Mouse (Mus musculus): ENCODE measurements around the gene Pde10a. TPM values are rescaled to one million over a fixed set of nuclear protein-coding genes. Genes with fewer than 3 reads are reported as not detected.

Pde10a gene
- total RNA-seq, 2 experiments from 2014 or later = 0.77 TPM; not detected in 1

DNA sequence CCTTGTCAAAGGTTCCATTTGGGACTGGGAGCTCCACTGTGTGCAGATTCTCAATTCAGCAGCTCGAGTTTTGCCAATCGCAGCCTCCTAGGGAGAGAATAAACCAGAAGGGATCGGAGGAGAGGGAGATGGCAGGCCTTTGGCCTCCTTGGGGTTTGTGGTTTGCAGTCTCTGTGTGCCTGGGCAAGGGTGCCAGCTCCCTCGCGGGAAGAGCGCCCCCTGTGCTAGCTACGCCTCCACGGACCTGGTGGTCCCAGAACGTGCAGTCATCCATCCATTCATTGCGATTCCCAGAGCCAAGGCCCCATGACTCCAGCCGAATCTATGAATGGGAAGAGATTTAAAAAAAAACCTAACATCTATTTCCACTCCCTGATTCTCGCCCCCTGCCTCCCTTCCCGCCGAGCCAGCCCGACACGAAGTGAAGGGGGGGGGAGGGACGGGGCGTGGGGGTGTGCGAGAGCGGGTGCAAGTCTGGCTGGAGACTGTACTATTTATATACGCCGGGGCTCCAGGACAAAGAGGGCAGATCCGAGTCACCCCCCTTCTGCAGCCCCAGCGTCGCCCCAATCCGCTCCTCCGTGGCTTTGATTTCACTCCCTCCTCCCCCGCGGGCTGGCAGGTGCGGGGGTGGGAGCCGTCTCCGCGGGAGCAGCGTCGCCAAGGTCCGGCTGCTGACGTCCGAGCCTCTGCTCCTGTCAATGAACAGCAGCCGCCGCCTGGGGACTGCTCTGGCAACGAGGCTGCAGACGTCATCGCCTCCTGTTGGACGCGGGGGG lies 596 bp upstream of the Pde10a start:
- no peak for ATAC-seq (replicated peaks; ENCODE audit: low FRiP score, poor library complexity, severe bottlenecking)

GRCm38 (mm10) chr17:8525971-8526740 lies 984 bp downstream of the Pde10a start:
- no peak for ATAC-seq (replicated peaks; ENCODE audit: low FRiP score, poor library complexity, severe bottlenecking)

DNA sequence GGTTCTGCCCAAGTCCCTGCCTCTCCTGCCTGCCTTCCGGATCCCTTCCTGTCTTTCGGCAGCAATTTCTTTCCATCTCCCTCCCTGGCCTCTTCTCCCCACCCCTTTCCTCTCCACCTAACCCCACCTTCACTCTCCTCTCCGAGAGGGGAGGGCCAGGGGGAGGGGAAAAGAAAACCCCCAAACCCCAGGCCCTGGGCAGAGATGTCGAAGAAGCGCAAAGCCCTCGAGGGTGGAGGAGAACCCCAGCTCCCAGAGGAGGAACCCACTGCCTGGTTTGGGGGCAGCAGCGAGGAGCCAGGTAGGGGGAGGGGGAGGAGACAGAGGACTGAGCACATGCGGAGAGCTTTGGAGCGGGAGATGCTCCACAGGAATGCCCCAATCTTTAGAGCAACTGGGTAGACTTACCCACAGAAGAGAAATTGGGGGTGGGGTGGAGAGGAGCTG lies 1.7 kb downstream of the Pde10a start:
- ATAC-seq (replicated peaks; ENCODE audit: low FRiP score, poor library complexity, severe bottlenecking) = no peak

DNA sequence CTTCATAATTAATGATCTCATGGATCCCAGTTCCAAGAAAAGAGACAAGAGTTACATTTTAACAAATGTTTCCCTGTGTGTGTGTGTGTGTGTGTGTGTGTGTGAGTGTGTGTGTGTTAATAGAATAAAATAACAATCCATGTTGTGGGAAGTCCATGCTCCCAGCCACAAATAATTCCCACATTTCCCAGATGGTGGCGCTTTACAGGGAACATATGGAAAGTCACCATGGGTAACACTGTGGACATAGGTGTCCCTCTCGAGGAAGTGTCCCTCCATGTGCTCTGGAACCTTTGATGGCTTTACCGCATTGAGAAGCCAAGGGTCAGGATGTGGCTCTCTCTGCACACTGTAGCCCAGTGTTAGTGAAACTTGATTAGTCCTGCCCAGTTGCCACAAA lies 3.5 kb downstream of the Pde10a start:
- ATAC-seq (replicated peaks; ENCODE audit: low FRiP score, poor library complexity, severe bottlenecking) = no peak

DNA sequence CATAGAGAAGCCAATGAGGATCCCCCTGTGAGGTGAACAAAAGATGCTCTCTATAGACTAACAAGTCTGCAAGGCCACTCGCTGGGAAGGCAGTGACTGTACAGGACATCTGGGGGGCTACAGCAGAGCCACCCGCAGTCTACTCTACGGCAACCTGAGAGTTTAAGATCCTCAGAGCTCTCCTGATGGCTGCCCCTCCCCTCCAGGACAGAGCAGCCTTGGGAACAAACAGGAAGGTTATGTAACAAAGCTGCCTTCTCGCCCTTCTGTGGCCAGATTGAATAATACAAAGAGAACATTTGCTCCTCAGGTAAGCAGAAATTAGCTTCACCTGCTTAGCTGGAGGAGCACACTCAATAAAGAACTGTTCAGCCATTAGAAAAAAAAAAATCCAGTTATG lies 7.4 kb downstream of the Pde10a start:
- ATAC-seq (replicated peaks; ENCODE audit: low FRiP score, poor library complexity, severe bottlenecking) = no peak

GRCm38 (mm10) chr17:8533828-8534227 lies 8.7 kb downstream of the Pde10a start:
- ATAC-seq (replicated peaks; ENCODE audit: low FRiP score, poor library complexity, severe bottlenecking) = no peak

DNA sequence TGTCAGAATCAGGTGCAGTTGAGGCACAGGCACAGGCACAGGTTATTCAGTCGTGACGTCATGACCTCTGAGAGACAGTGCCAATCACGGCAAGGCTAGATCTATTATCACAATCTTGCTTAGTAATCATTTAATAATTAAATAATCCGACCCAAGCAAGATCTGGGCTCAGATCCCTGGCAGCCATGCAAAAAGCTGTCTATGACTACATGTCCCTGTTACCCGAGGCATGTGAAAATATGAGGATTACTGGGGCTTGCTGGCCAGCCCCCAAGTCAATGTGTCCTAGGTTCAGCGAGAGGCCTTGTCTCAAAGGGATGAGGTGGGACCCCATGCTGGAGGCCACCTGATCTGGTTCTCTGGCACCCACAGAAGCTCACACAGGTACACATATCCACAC lies 11.3 kb downstream of the Pde10a start:
- no peak for ATAC-seq (replicated peaks; ENCODE audit: low FRiP score, poor library complexity, severe bottlenecking)

DNA sequence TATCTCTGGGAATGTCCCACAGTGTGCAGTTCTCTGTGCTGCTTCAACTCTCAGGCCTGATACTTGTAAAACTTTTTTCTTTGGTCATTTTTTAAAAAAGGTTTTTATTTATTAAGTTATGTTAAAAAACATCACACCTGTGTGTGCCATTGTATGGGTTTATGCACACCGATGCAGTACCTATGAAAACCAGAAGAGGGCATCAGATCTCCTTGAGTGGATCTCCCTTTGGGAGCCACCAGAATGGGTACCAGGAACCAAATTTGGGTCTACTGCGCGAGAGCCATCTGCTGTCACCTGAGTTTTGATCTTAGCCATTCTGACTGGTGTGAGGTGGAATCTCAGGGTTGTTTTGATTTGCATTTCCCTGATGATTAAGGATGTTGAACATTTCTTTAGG lies 12.9 kb downstream of the Pde10a start:
- ATAC-seq (replicated peaks; ENCODE audit: low FRiP score, poor library complexity, severe bottlenecking) = no peak

DNA sequence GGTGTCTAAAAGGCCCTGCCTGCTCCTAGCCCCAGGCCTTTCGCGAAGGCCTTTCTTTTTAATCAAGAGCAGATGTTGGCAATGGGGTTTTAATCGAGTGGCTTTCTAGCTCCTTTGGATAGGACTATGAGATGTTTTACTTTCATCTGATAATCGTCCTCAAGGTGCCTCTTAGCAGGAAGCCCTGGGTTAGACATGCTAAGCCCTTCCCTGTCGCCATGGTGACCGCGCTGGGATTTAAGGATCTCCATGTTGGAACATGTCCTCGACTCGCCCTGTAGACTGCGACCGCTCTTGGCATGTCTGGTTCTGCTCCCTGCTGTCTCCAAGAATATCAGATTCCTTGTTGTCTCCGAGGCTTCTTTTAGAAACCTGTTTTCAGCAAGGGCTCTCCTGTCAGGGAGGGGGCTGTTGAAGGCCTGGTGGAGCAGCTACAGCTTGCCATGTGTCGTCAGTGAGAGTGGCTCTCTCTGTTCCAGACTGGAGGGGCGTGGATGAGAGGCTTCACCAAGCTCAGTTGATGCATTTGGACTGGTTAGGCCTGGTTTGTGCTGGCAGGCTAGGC lies 16.9 kb downstream of the Pde10a start:
- ATAC-seq (replicated peaks; ENCODE audit: low FRiP score, poor library complexity, severe bottlenecking) = no peak

DNA sequence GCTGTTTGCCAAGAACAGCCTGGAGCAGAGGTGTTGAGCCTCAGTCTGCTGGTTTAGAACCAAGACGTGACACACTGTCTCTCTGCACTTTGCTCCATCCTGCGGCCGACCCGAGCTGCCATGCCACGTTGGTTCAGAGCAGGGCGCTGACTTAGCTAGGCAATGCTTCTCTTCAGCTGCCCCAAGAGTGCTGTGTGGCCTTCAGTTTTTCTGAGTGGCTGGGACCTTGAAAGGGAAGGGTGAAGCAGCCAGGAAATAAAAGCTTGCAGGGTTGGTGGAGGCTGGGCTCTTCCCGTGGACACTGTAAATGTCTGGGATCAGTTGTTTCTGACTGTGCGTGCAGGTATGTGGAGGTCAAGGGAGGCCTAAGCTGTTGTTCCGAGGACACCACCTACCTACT lies 21.2 kb downstream of the Pde10a start:
- no peak for ATAC-seq (replicated peaks; ENCODE audit: low FRiP score, poor library complexity, severe bottlenecking)

- ATAC-seq (replicated peaks; ENCODE audit: low FRiP score, poor library complexity, severe bottlenecking) = no peak
Observed at GRCm38 (mm10) chr17:8548733-8549132, 23.6 kb downstream of the Pde10a start.

- ATAC-seq (replicated peaks; ENCODE audit: low FRiP score, poor library complexity, severe bottlenecking) = no peak
Observed at GRCm38 (mm10) chr17:8551641-8552040, 26.5 kb downstream of the Pde10a start.

GRCm38 (mm10) chr17:8552346-8553035 lies 27.3 kb downstream of the Pde10a start:
- no peak for ATAC-seq (replicated peaks; ENCODE audit: low FRiP score, poor library complexity, severe bottlenecking)

- no peak for ATAC-seq (replicated peaks; ENCODE audit: low FRiP score, poor library complexity, severe bottlenecking)
Observed at GRCm38 (mm10) chr17:8553601-8554000, 28.4 kb downstream of the Pde10a start.

DNA sequence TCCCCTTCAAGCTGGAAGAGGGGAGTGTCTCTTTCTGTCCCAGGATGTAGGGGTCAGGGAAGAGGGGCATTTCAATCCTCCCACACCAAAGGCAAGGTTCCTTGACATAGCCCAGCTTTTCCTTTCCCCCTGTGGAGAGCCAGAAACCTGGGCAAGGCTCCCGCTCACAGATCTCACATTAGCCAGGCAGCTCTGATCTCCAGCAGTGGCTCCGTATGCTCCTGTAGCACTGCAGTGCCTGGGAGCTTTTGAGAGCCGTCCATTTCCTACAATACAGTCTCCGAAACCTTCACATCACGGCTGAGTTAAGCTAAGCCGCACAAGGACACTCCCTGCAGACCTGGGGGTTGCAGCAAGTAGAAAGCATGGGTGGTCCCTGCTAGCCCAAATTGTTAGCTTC lies 29.0 kb downstream of the Pde10a start:
- ATAC-seq (replicated peaks; ENCODE audit: low FRiP score, poor library complexity, severe bottlenecking) = no peak

DNA sequence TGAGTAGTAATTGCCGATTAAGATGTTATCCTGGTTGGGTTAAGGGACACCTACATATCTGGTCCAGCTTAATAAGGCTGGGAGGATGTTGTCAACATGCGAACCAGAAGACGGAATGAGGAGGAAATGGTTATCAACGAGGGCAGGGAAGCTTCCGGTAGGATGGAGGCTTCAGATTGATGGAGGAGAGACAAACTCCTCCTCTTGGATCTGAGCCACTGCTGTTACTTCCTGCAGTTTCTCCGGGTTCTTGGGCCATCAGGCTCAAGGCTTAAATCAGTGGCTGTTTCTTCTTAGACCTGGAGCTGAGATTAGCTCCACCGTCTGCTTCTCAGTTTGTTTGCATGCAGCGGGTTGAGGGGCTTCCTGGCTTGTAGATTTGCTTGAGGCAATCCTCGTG lies 30.6 kb downstream of the Pde10a start:
- no peak for ATAC-seq (replicated peaks; ENCODE audit: low FRiP score, poor library complexity, severe bottlenecking)

- ATAC-seq (replicated peaks; ENCODE audit: low FRiP score, poor library complexity, severe bottlenecking) = no peak
Observed at GRCm38 (mm10) chr17:8556223-8556622, 31.1 kb downstream of the Pde10a start.

GRCm38 (mm10) chr17:8557926-8558325 lies 32.8 kb downstream of the Pde10a start:
- no peak for ATAC-seq (replicated peaks; ENCODE audit: low FRiP score, poor library complexity, severe bottlenecking)

GRCm38 (mm10) chr17:8562101-8562885 lies 37.1 kb downstream of the Pde10a start:
- ATAC-seq (replicated peaks; ENCODE audit: low FRiP score, poor library complexity, severe bottlenecking) = no peak

GRCm38 (mm10) chr17:8562886-8563280 lies 37.7 kb downstream of the Pde10a start:
- ATAC-seq (replicated peaks; ENCODE audit: low FRiP score, poor library complexity, severe bottlenecking) = no peak

Data from erythroblast, adult 5-6 weeks (primary cell).